Mouse (Mus musculus) liver, postnatal 0 days (tissue): ENCODE results near the gene Prkca. TPM values are rescaled to one million over a fixed set of nuclear protein-coding genes. Genes with fewer than 3 reads are reported as not detected.

Source experiments
- ATAC-seq: fragments of 200-750 bp; cut with Nextera tagmentation; 2 replicates; pipeline ENCODE4 v1.8.0; 2017; ENCODE audit warnings: mild to moderate bottlenecking, moderate library complexity
- DNase-seq: peaks from one replicate; pipeline ENCODE4 v3.0.0-alpha.2; 2016
- H3K27ac ChIP-seq: fragments of 300-500 bp; sonication (generic); 2 replicates; pipeline ENCODE4 v1.5.1; 2014; ENCODE audit warnings: antibody characterized with exemption, moderate library complexity, mild to moderate bottlenecking, low read depth
- H3K27me3 ChIP-seq: fragments of 300-500 bp; sonication (generic); 2 replicates; pipeline ENCODE4 v1.6.1; 2014; ENCODE audit warnings: low read length, control low read depth, mixed read lengths; ENCODE audit not compliant: insufficient read depth
- H3K36me3 ChIP-seq: fragments of 300-500 bp; sonication (generic); replicated peaks from 2 replicates; pipeline ENCODE4 v1.6.1; 2014; ENCODE audit warnings: mild to moderate bottlenecking, control low read depth, low read length, moderate library complexity, mixed read lengths; ENCODE audit not compliant: insufficient read depth
- H3K4me1 ChIP-seq: fragments of 300-500 bp; sonication (generic); 2 replicates; pipeline ENCODE4 v1.6.1; 2014; ENCODE audit warnings: antibody characterized with exemption, mild to moderate bottlenecking, control low read depth; ENCODE audit not compliant: insufficient read depth
- H3K4me2 ChIP-seq: fragments of 300-500 bp; sonication (generic); 2 replicates; pipeline ENCODE4 v1.6.1; 2014; ENCODE audit warnings: low read depth, mild to moderate bottlenecking, low read length, moderate library complexity, mixed read lengths
- H3K4me3 ChIP-seq: fragments of 300-500 bp; sonication (generic); 2 replicates; pipeline ENCODE4 v1.5.1; 2014; ENCODE audit warnings: low read depth, low read length
- H3K9ac ChIP-seq: fragments of 300-500 bp; sonication (generic); replicated peaks from 2 replicates; pipeline ENCODE4 v1.6.1; 2014; ENCODE audit warnings: mild to moderate bottlenecking, moderate library complexity
- H3K9me3 ChIP-seq: fragments of 300-500 bp; sonication (generic); 2 replicates; pipeline ENCODE4 v1.6.1; 2016; ENCODE audit warnings: mild to moderate bottlenecking, control low read depth, low read length, mixed read lengths
- CTCF ChIP-seq: sonication (generic); IDR thresholded peaks from 2 replicates; pipeline ENCODE4 v1.5.1; 2016; ENCODE audit warnings: antibody characterized with exemption, low read depth
- EP300 ChIP-seq: IDR thresholded peaks from 2 replicates; pipeline ENCODE4 v1.6.1; 2016; ENCODE audit warnings: antibody characterized with exemption, low read depth, mild to moderate bottlenecking
- WGBS: fragments of 180-500 bp; shearing (Covaris S2); extraction: QIAGEN DNeasy Blood & Tissue Kit; methylation state at CpG from one replicate; pipeline ENCODE4 v1.1.7; 2014; ENCODE audit not compliant: insufficient replicate concordance; 5-methylcytosine and 5-hydroxymethylcytosine counted together
- polyA plus RNA-seq: library from polyadenylated mRNA; unstranded; fragments of >200 nt; fragmentation: Nextera tagmentation; extraction: Ambion mirVana; gene quantifications from 2 replicates; pipeline ENCODE4 v1.2.1, GENCODE M21; 2015

Prkca gene
- polyA plus RNA-seq, 1 experiment from 2014 or later: 3.0 TPM

- 50% methylated on average over 4 of the region's 4 CpGs for WGBS
- no peak overlapping the region for H3K4me2 ChIP-seq
- TF ChIP-seq EP300 (no peak), CTCF (peak; percentile 49)
- H3K9me3 ChIP-seq: no peaks in the 10 kb centered on the region
- peaks cover 2% of the 10 kb centered on the region; the same call in 1 of the 2 replicates for H3K4me1 ChIP-seq
- H3K9ac ChIP-seq: no peak overlapping the region
- no peaks in the 10 kb centered on the region for H3K36me3 ChIP-seq
- ATAC-seq (no peak), DNase-seq (peak; percentile 45)
- H3K4me3 ChIP-seq: no peak overlapping the region
- no peak overlapping the region for H3K27ac ChIP-seq
- no peaks in the 10 kb centered on the region for H3K27me3 ChIP-seq
These were observed 208.1 kb downstream of the Prkca start for GRCm38 (mm10) chr11:108135407-108136159.

DNA sequence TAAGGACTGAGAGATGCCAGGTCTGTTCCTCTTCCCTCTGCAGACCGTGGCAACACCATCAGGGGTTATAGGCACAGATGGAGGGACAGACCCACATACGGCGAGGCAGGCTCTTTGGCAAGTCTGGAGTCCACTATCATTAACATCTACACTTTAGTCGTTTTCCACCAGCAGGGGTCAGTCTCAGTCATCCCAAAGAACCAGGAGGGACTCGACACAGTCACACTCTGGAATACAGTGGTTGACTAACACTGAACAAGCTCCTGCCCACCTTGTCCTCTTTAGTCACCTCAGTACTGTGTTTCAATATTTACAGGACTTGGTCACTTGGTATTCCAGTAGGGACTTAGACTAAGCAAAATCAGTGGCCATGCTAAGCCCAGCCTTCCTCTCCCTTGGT lies 215.1 kb downstream of the Prkca start:
- H3K27ac ChIP-seq: no peak overlapping the region
- 24% methylated on average over 5 of the region's 5 CpGs for WGBS
- DNase-seq: peak; percentile 66
- H3K9ac ChIP-seq: no peak overlapping the region
- no peak overlapping the region for H3K4me3 ChIP-seq
- H3K4me1 ChIP-seq: peaks cover 2% of the 10 kb centered on the region; the same call in 1 of the 2 replicates
- peak; percentile 56; the same call in 1 of the 2 replicates for ATAC-seq
- H3K27me3 ChIP-seq: no peaks in the 10 kb centered on the region
- H3K4me2 ChIP-seq: no peak overlapping the region
- TF ChIP-seq CTCF (peak; percentile 77), EP300 (no peak)
- H3K9me3 ChIP-seq: no peaks in the 10 kb centered on the region
- H3K36me3 ChIP-seq: no peaks in the 10 kb centered on the region

GRCm38 (mm10) chr11:108127908-108128307 lies 215.8 kb downstream of the Prkca start:
- H3K36me3 ChIP-seq: no peaks in the 10 kb centered on the region
- DNase-seq: no peak
- no peak overlapping the region for H3K4me2 ChIP-seq
- WGBS: 60% methylated on average over 5 of the region's 5 CpGs
- no peak overlapping the region for H3K27ac ChIP-seq
- TF ChIP-seq CTCF (no peak), EP300 (no peak)
- ATAC-seq: no peak
- no peaks in the 10 kb centered on the region for H3K27me3 ChIP-seq
- no peak overlapping the region for H3K4me3 ChIP-seq
- H3K4me1 ChIP-seq: peaks cover 2% of the 10 kb centered on the region; the same call in 1 of the 2 replicates
- no peak overlapping the region for H3K9ac ChIP-seq
- no peaks in the 10 kb centered on the region for H3K9me3 ChIP-seq

DNA sequence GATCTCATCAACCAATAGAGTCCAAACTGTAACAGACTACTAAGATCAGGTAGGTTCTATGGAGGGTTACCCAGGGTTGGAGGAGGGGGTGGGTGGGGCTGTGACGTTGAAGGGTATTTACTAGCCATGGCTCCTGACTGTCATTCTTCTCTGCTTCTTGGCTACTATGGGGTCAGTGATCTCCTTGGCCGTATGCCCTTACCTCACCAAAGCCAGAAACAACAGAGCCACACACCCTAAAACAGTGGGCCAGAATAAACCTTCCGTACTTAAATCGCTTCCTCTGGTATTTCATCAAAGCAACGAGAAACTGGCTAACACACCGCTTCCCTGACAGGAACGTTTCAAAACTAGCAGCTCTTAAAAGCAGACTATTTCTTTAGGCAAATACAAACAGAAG lies 221.2 kb downstream of the Prkca start:
- Histone ChIP-seq H3K4me2 (no peak overlapping the region), H3K36me3 (no peaks in the 10 kb centered on the region), H3K27me3 (no peaks in the 10 kb centered on the region), H3K9ac (no peak overlapping the region), H3K4me1 (no peaks in the 10 kb centered on the region), H3K27ac (no peak overlapping the region), H3K4me3 (no peak overlapping the region), H3K9me3 (no peaks in the 10 kb centered on the region)
- DNase-seq: no peak
- 77% methylated on average over 7 of the region's 7 CpGs for WGBS
- TF ChIP-seq EP300: no peak
- TF ChIP-seq CTCF: no peak
- no peak for ATAC-seq

DNA sequence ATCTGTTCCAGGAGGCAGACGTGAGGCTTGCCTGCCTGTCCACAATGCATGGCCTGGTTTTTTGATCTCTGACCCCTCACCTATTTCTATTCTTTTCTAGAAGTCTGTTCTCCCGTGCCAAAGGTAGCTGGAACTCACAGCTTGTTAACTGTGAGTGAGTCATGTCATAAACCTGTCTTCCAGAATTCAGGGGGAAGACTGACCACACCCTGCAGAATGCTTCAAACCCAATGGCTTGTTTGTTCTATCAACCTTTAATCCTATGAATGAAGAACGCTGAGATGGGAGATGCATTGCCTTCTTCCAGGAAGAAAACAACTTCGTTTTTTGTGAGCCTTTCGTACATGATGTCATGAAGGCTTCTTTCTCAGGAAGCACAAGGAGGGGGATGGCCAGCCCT lies 223.0 kb downstream of the Prkca start:
- H3K9me3 ChIP-seq: no peaks in the 10 kb centered on the region
- H3K4me3 ChIP-seq: no peak overlapping the region
- 66% methylated on average over 5 of the region's 5 CpGs for WGBS
- no peak for TF ChIP-seq EP300
- no peak for TF ChIP-seq CTCF
- ATAC-seq: no peak
- H3K4me1 ChIP-seq: no peaks in the 10 kb centered on the region
- DNase-seq: no peak
- H3K36me3 ChIP-seq: no peaks in the 10 kb centered on the region
- H3K4me2 ChIP-seq: no peak overlapping the region
- no peak overlapping the region for H3K9ac ChIP-seq
- H3K27me3 ChIP-seq: no peaks in the 10 kb centered on the region
- no peak overlapping the region for H3K27ac ChIP-seq

DNA sequence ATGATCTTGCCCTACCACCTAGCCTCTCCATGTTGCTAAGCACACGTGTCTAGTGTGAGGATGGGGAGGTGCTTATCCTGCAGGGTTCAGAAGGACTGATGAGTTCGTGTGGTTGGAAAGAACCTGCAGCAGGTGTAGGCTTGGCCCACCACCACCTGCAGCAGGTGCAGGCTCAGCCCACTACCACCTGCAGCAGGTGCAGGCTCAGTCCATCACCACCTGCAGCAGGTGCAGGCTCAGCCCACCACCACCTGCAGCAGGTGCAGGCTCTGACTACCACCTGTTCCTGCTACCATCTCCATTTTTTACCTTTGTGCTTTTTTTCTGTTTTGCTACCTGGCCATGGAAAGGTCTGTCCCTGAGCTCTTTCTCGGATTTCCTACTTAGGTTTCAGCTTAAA lies 223.9 kb downstream of the Prkca start:
- Histone ChIP-seq H3K9me3 (no peaks in the 10 kb centered on the region), H3K4me3 (no peak overlapping the region), H3K27ac (no peak overlapping the region), H3K4me1 (no peaks in the 10 kb centered on the region), H3K27me3 (no peaks in the 10 kb centered on the region), H3K9ac (no peak overlapping the region), H3K36me3 (no peaks in the 10 kb centered on the region), H3K4me2 (no peak overlapping the region)
- ATAC-seq (no peak), DNase-seq (no peak)
- WGBS: 71% methylated on average over 3 of the region's 3 CpGs
- no peak for TF ChIP-seq EP300
- no peak for TF ChIP-seq CTCF
